Mouse (Mus musculus) Patski (cell line): ENCODE results near the gene Vrk1. TPM values are rescaled to one million over a fixed set of nuclear protein-coding genes. Genes with fewer than 3 reads are reported as not detected.

Experiments
- ATAC-seq: fragments of 100-300 bp; one replicate; pipeline ENCODE4 v1.8.0; 2021
- CTCF ChIA-PET: fragments of 350-600 bp; sonication (Branson Sonifier 250); formaldehyde crosslinking; loops from one replicate; lab custom pipeline; 2022; ENCODE audit warnings: inconsistent platforms; lab: Charles Lee
- POLR2A ChIA-PET: fragments of 350-600 bp; sonication (Branson Sonifier 250); formaldehyde crosslinking; loops from one replicate; lab custom pipeline; 2022; ENCODE audit warnings: antibody characterized with exemption, inconsistent platforms; lab: Charles Lee
- DNase-seq: peaks from one replicate; pipeline ENCODE4 v3.0.0-alpha.2; 2011; ENCODE audit warnings: low read depth, low spot score
- H3K27me3 ChIP-seq: fragments of 371-371 bp; one replicate; pipeline ENCODE4 v1.5.1; 2021
- CTCF ChIP-seq: fragments of 100-300 bp; IDR thresholded peaks from one replicate; pipeline ENCODE4 v1.5.1; 2021
- in situ Hi-C: fragments of 300-500 bp; cut with MboI; formaldehyde crosslinking; loops from 3 replicates; pipeline ENCODE4 v1.11.1; 2018; ENCODE audit warnings: low pct_unique_long_range_greater_than_20kb, mixed read lengths
- polyA plus RNA-seq: library from polyadenylated mRNA; unstranded; gene quantifications from one replicate; pipeline ENCODE4 v1.2.3, GENCODE M21; 2021

Gene Vrk1
- 20.3 TPM for polyA plus RNA-seq

DNA sequence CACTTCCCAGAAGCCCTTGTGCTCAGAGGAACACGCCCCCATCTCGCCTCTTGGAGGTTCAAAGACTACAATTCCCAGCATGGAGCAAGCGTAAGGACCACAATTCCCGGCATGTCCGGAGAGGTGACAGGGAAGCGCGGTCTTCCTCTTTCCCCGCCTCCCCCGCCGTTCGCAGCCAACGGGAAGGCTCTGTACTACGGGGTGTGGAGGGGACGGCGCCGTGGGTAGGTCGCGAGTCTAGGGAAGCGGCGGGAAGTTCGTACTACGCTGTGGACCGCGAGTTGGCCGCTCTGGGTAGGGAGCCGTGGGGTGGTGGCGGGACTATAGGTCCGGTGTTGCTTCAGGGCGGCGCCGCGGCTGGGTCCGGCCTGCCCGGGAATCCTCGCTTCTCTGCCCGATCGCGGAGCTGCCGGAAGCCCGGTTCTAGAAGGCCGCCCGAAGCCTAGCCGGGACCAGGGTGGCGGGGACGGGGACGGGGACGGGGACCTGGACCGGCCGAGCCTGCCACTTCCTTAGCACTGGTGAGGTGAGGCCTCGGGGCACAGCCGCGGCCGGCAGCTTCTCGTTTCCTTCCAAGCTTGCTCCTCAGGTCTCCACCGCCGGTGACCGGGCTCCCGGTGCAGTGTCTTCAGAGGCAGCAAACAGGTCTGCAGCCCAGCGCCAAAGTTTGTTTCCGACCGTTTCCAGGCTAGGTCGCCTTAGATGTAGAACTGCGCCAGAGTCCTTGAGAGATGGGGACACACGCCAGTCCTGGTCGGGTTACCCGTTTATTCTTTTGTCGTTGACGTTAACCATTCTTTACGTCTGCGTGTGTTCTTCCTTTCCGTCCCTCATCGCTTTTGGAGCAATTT, at the start of gene Vrk1:
Gene Vrk1 (plus strand): TSS at position 164 of the 851 bp plus-strand sequence.
- H3K27me3 ChIP-seq = no peaks in the 10 kb centered on the region
- no peak for TF ChIP-seq CTCF
- POLR2A ChIA-PET = interaction anchor here (0.6 kb wide), 1 partner anchor 174 kb away, joined by 3 read pairs; no protein-coding TSS in a partner anchor
- ATAC-seq = peak; percentile 100
- in situ Hi-C loops = no loop called here
- CTCF ChIA-PET = no interaction called here
- peak; percentile 80 for DNase-seq

GRCm38 (mm10) chr12:105960592-105961330, 49.3 kb upstream of the Vrk1 start:
- no peak for TF ChIP-seq CTCF
- peaks cover 32% of the 10 kb centered on the region for H3K27me3 ChIP-seq
- POLR2A ChIA-PET = no interaction called here
- no peak for ATAC-seq
- CTCF ChIA-PET = interaction anchor here (0.7 kb wide), 1 partner anchor 121 kb away, joined by 3 read pairs; no protein-coding TSS in a partner anchor
- in situ Hi-C loops = loop anchor here (5.0 to 10.0 kb wide), 2 partner anchors 94 to 118 kb away; no protein-coding TSS in a partner anchor
- DNase-seq = no peak

GRCm38 (mm10) chr12:105961667-105962066, 48.4 kb upstream of the Vrk1 start:
- no peak for DNase-seq
- in situ Hi-C loops = loop anchor here (5.0 to 10.0 kb wide), 2 partner anchors 93 to 119 kb away; no protein-coding TSS in a partner anchor
- CTCF ChIA-PET = interaction anchor here (0.7 kb wide), 1 partner anchor 122 kb away, joined by 3 read pairs; no protein-coding TSS in a partner anchor
- no peak for ATAC-seq
- H3K27me3 ChIP-seq = peaks cover 32% of the 10 kb centered on the region
- POLR2A ChIA-PET = no interaction called here
- no peak for TF ChIP-seq CTCF

- CTCF ChIA-PET = no interaction called here
- DNase-seq (peak; percentile 28), ATAC-seq (peak; percentile 97)
- POLR2A ChIA-PET = no interaction called here
- in situ Hi-C loops = loop anchor here (5.0 to 10.0 kb wide), 2 partner anchors 92 to 120 kb away; no protein-coding TSS in a partner anchor
- H3K27me3 ChIP-seq = peaks cover 31% of the 10 kb centered on the region
- TF ChIP-seq CTCF = peak; percentile 88
Measured at GRCm38 (mm10) chr12:105962103-105963011, 47.7 kb upstream of the Vrk1 start.

- no peak for TF ChIP-seq CTCF
- in situ Hi-C loops = loop anchor here (5.0 to 10.0 kb wide), 2 partner anchors 92 to 121 kb away; no protein-coding TSS in a partner anchor
- POLR2A ChIA-PET = no interaction called here
- DNase-seq (no peak), ATAC-seq (peak; percentile 45)
- H3K27me3 ChIP-seq = peaks cover 26% of the 10 kb centered on the region
- CTCF ChIA-PET = no interaction called here
Measured at GRCm38 (mm10) chr12:105963012-105963572, 46.9 kb upstream of the Vrk1 start.

- no peak for ATAC-seq
- in situ Hi-C loops = loop anchor here (10.0 kb wide), 1 partner anchor 88 kb away; no protein-coding TSS in a partner anchor
- CTCF ChIA-PET = no interaction called here
- H3K27me3 ChIP-seq = peaks cover under 1% of the 10 kb centered on the region
- no peak for TF ChIP-seq CTCF
- DNase-seq = no peak
- POLR2A ChIA-PET = no interaction called here
Measured at GRCm38 (mm10) chr12:105966887-105967637, 43.0 kb upstream of the Vrk1 start.

GRCm38 (mm10) chr12:105967806-105968205, 42.2 kb upstream of the Vrk1 start:
- no peak for DNase-seq
- POLR2A ChIA-PET = no interaction called here
- no peak for TF ChIP-seq CTCF
- CTCF ChIA-PET = no interaction called here
- no peak for ATAC-seq
- in situ Hi-C loops = loop anchor here (10.0 kb wide), 1 partner anchor 87 kb away; no protein-coding TSS in a partner anchor
- H3K27me3 ChIP-seq = no peaks in the 10 kb centered on the region

GRCm38 (mm10) chr12:105971182-105971581, 38.8 kb upstream of the Vrk1 start:
- no peak for TF ChIP-seq CTCF
- ChIA-PET POLR2A (no interaction called here), CTCF (interaction anchor here (0.5 kb wide), 1 partner anchor 131 kb away, joined by 3 read pairs; no protein-coding TSS in a partner anchor)
- H3K27me3 ChIP-seq = no peaks in the 10 kb centered on the region
- ATAC-seq (no peak), DNase-seq (no peak)
- in situ Hi-C loops = no loop called here

DNA sequence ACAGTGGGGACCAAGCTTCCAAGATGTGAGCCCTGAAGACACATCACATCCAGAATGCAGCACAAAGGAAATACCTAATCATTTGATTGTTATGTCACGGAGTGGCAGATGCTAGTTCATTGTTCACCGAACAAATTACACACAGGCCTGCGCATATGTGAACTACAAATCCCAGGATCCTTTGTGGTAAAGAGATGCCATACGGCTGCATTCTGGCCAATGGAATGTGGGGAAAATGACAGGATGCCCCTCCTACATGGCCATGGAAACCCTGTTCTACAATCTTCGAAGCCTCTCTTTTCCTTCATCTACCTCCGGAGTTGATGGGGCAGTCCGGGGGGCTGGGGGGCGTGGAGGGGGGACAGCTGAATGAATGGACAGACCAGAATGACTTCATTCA, 37.4 kb upstream of the Vrk1 start:
- CTCF ChIA-PET = no interaction called here

More for the DNA sequence above, 37.4 kb upstream of the Vrk1 start:
- POLR2A ChIA-PET = no interaction called here
- ATAC-seq = no peak
- in situ Hi-C loops = no loop called here
- no peak for TF ChIP-seq CTCF
- no peak for DNase-seq
- no peaks in the 10 kb centered on the region for H3K27me3 ChIP-seq
